Mouse (Mus musculus) embryonic facial prominence, embryonic 11.5 days (tissue): Measurements from ENCODE around the gene Plekhg5. TPM values are rescaled to one million over a fixed set of nuclear protein-coding genes. Genes with fewer than 3 reads are reported as not detected.

Experiments
- ATAC-seq: fragments of 200-750 bp; cut with Nextera tagmentation; replicated peaks from 2 replicates; pipeline ENCODE4 v1.8.0; 2017; ENCODE audit warnings: low read depth; ENCODE audit not compliant: insufficient number of reproducible peaks, low FRiP score, low TSS enrichment
- DNase-seq: peaks from one replicate; pipeline ENCODE4 v3.0.0-alpha.2; 2015; ENCODE audit warnings: low spot score
- H3K27ac ChIP-seq: fragments of 300-500 bp; sonication (generic); replicated peaks from 2 replicates; pipeline ENCODE4 v1.5.1; 2014; ENCODE audit warnings: mild to moderate bottlenecking, low read depth, low read length, control low read depth
- H3K27me3 ChIP-seq: fragments of 300-500 bp; sonication (generic); 2 replicates; pipeline ENCODE4 v1.6.1; 2014; ENCODE audit warnings: mild to moderate bottlenecking, low read length, moderate library complexity, mixed read lengths; ENCODE audit not compliant: control insufficient read depth, insufficient read depth
- H3K36me3 ChIP-seq: fragments of 300-500 bp; sonication (generic); replicated peaks from 2 replicates; pipeline ENCODE4 v1.6.1; 2014; ENCODE audit warnings: low read depth, mild to moderate bottlenecking, low read length, moderate library complexity, mixed read lengths; ENCODE audit not compliant: control insufficient read depth, insufficient read depth
- H3K4me1 ChIP-seq: fragments of 300-500 bp; sonication (generic); 2 replicates; pipeline ENCODE4 v1.6.1; 2014; ENCODE audit warnings: low read length, mixed read lengths; ENCODE audit not compliant: control insufficient read depth, insufficient read depth
- H3K4me2 ChIP-seq: fragments of 300-500 bp; sonication (generic); 2 replicates; pipeline ENCODE4 v1.6.1; 2014; ENCODE audit warnings: low read depth, mild to moderate bottlenecking, control low read depth, low read length, moderate library complexity
- H3K4me3 ChIP-seq: fragments of 300-500 bp; sonication (generic); 2 replicates; pipeline ENCODE4 v1.5.1; 2014; ENCODE audit warnings: low read depth, low read length, control low read depth
- H3K9ac ChIP-seq: fragments of 300-500 bp; sonication (generic); replicated peaks from 2 replicates; pipeline ENCODE4 v1.6.1; 2014; ENCODE audit warnings: mild to moderate bottlenecking, control low read depth, low read length
- H3K9me3 ChIP-seq: fragments of 300-500 bp; sonication (generic); replicated peaks from 2 replicates; pipeline ENCODE4 v1.6.1; 2016; ENCODE audit warnings: mild to moderate bottlenecking, low read length, inconsistent platforms, mixed read lengths; ENCODE audit not compliant: control insufficient read depth
- WGBS: fragments of 180-500 bp; shearing (Covaris S2); extraction: QIAGEN DNeasy Blood & Tissue Kit; methylation state at CpG from one replicate; pipeline ENCODE4 v1.1.7; 2014; 5-methylcytosine and 5-hydroxymethylcytosine counted together
- polyA plus RNA-seq: library from polyadenylated mRNA; unstranded; fragments of >200 nt; fragmentation: Nextera tagmentation; extraction: Ambion mirVana; gene quantifications from 2 replicates; pipeline ENCODE4 v1.2.1, GENCODE M21; 2014

The Plekhg5 gene
- polyA plus RNA-seq, 1 experiment from 2014 or later = 5.3 TPM

DNA sequence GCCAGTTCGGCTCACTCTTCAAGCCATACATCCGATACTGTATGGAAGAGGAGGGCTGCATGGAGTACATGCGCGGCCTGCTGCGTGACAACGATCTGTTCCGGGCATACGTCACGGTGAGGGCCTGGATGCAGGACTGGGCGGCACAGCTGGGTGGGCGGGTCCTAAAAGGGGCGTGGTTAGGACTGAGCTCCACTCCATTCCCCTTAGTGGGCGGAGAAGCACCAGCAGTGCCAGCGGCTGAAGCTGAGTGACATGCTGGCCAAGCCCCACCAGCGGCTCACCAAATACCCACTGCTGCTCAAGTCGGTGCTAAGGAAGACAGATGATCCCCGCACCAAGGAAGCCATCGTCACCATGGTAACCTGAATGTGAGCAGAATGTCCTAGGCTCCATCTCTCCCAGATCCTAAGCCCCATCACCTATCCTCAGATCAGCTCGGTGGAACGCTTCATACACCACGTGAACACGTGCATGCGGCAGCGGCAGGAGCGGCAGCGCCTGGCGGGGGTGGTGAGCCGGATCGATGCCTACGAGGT is 35.7 kb downstream of the Plekhg5 start:
- Histone ChIP-seq H3K4me1 (peaks cover 8% of the 10 kb centered on the region), H3K27ac (peak overlapping the region; percentile 31; the same call in 1 of the 2 replicates), H3K27me3 (no peaks in the 10 kb centered on the region), H3K4me3 (peak overlapping the region; percentile 26), H3K36me3 (no peaks in the 10 kb centered on the region), H3K9ac (peak overlapping the region; percentile 15; the same call in 1 of the 2 replicates), H3K4me2 (peak overlapping the region; percentile 85), H3K9me3 (no peaks in the 10 kb centered on the region)
- peak; percentile 94 for ATAC-seq
- 5% methylated on average over 30 of the region's 30 CpGs for WGBS
- peak; percentile 92 for DNase-seq

DNA sequence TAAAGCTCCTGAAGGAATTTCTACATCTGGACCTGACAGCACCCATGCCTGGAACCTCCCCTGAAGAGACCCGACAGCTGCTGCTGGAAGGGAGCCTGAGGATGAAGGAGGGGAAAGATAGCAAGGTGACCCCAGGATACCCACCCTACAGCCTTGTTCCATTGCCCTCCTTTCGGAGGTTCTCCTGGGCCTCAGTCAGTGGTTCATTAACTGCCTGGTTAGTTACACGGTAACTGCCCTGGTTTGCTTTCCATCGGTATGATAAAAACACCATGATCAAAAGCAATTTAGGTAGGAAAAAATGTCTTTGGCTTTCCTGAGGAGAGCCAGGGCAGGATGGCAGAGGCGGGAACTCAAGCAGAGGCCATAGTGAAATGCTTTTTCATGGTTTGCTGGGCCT is 36.4 kb downstream of the Plekhg5 start:
- DNase-seq (no peak), ATAC-seq (no peak)
- Histone ChIP-seq H3K9me3 (no peaks in the 10 kb centered on the region), H3K9ac (no peak overlapping the region), H3K36me3 (no peaks in the 10 kb centered on the region), H3K27ac (0 out of 2 replicates have a peak overlapping the region, but pooled peaks have one; percentile 20), H3K4me1 (peaks cover 8% of the 10 kb centered on the region), H3K4me2 (peak overlapping the region; percentile 85), H3K27me3 (no peaks in the 10 kb centered on the region), H3K4me3 (no peak overlapping the region)
- WGBS = 87% methylated on average over 5 of the region's 5 CpGs

DNA sequence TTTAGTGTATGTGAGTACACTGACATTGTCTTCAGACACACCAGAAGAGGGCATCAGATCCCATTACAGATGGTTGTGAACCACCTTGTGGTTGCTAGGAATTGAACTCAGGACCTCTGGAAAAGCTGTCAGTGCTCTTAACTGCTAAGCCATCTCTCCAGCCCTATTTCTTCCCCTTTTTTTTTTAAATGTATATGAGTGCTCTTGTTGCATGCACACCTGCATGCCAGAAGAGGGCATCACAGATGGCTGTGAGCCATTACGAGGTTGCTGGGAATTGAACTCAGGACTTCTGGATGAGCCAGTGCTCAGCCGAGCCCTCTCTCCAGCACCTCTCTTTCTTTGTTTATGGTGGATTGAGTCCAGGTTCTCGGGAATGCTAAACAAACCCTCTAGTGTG is 37.2 kb downstream of the Plekhg5 start:
- Histone ChIP-seq H3K36me3 (0 out of 2 replicates have a peak, but pooled peaks cover 3% of the 10 kb centered on the region), H3K4me1 (peaks cover 8% of the 10 kb centered on the region), H3K4me3 (no peak overlapping the region), H3K9ac (no peak overlapping the region), H3K27ac (no peak overlapping the region), H3K4me2 (no peak overlapping the region), H3K9me3 (no peaks in the 10 kb centered on the region), H3K27me3 (no peaks in the 10 kb centered on the region)
- ATAC-seq = no peak
- no peak for DNase-seq
- 85% methylated on average over 3 of the region's 3 CpGs for WGBS

DNA sequence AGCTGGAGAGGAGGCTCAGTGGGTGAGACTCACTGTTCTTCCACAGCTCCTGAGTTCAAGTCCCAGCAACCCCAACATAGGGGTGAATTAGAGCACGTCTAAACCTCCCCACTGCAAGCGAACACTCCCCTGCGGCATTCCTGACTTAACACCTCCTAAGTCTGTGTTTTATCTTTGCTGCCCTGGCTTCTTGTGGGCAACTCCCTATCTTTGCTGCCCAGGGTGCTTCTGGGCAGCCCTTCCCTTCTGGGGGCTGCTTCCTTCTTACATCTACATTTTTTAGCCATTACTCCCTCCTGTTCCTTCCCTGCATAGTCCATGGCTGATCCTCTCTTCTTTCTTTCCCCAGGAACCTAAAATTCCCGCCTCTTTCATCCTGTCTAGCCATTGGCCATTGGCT is 38.4 kb downstream of the Plekhg5 start:
- Histone ChIP-seq H3K27ac (no peak overlapping the region), H3K9me3 (no peaks in the 10 kb centered on the region), H3K4me2 (no peak overlapping the region), H3K36me3 (0 out of 2 replicates have a peak, but pooled peaks cover 3% of the 10 kb centered on the region), H3K27me3 (peaks cover 4% of the 10 kb centered on the region), H3K4me1 (peaks cover 8% of the 10 kb centered on the region), H3K9ac (no peak overlapping the region), H3K4me3 (no peak overlapping the region)
- WGBS = 88% methylated on average over 4 of the region's 4 CpGs
- ATAC-seq (no peak), DNase-seq (no peak)

DNA sequence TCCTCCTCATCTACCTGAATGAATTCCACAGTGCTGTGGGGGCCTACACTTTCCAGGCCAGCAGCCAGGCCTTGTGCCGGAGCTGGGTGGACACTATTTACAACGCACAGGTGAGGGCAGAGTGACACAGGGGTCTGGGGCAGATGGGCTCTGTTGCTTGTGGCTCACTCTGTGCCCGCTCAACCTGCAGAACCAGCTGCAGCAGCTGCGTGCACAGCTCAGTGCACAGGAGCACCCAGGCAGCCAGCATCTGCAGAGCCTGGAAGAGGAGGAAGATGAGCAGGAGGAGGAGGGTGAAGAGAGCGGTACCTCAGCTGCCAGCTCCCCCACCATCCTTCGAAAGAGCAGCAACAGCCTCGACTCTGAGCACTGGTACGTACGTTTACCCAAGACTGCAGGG is 40.0 kb downstream of the Plekhg5 start:
- no peak for DNase-seq
- no peak overlapping the region for H3K9ac ChIP-seq
- H3K36me3 ChIP-seq = 0 out of 2 replicates have a peak, but pooled peaks cover 3% of the 10 kb centered on the region
- peaks cover 18% of the 10 kb centered on the region for H3K27me3 ChIP-seq
- peaks cover 9% of the 10 kb centered on the region for H3K4me1 ChIP-seq
- no peak for ATAC-seq
- no peak overlapping the region for H3K27ac ChIP-seq
- H3K4me2 ChIP-seq = no peak overlapping the region
- 81% methylated on average over 9 of the region's 9 CpGs for WGBS
- no peaks in the 10 kb centered on the region for H3K9me3 ChIP-seq
- H3K4me3 ChIP-seq = no peak overlapping the region

DNA sequence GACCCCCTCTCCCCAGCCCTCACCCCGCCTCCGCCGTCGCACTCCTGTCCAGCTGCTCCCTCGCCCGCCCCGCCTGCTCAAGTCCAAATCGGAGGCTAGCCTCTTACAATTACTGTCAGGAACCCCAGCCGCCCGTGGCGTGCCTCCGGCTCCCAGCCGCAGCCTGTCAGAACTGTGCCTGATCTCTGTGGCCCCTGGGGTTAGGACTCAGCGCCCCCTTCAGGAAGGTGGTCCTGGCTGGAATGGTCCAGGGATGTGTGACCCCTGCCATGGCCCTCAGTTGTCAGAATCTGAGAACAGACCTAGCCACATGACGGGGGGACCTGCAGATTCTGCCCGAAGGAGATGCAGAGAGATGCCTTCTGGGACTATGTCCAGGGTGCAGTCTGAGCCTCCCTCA is 41.8 kb downstream of the Plekhg5 start:
- no peak overlapping the region for H3K4me3 ChIP-seq
- H3K9me3 ChIP-seq = no peaks in the 10 kb centered on the region
- peaks cover 35% of the 10 kb centered on the region for H3K27me3 ChIP-seq
- ATAC-seq = no peak
- no peak for DNase-seq
- 54% methylated on average over 16 of the region's 16 CpGs for WGBS
- no peak overlapping the region for H3K9ac ChIP-seq
- H3K4me2 ChIP-seq = no peak overlapping the region
- peaks cover 3% of the 10 kb centered on the region for H3K4me1 ChIP-seq
- H3K36me3 ChIP-seq = 0 out of 2 replicates have a peak, but pooled peaks cover 3% of the 10 kb centered on the region
- no peak overlapping the region for H3K27ac ChIP-seq

DNA sequence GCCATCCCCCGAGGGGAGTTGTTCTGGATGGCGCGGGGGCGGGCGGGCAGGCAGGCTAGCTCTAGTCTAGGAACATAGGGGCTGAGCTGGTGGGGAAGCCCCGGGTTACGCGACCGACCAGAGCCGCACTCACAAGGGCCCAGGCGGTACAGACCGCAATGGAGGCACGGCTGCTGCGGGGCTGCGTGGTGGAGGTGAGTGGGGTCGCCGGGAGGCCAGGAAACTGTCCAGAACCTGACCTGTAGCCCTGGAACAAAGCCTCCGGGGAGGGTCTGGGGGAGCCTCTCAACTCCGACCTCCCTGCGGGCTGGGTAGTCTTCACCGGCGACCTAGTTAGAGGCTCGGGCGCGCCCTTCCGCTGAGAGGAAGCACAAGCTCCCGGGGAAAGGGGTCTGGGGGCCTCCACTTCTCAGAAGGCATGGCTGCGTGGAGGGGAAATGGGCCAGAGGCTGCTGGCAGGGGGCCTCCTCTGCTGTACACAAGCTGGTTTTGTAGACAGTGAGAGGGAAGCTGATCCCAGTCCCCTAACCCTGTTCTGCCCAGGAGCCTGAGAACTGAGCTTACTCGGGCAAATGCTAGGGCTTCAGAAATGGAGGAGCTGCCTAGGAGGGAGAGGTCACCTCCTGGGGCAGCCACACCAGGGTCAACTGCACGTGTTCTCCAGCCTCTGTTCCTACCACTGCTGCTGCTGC is 43.8 kb downstream of the Plekhg5 start, which contains the start of gene Tnfrsf25:
Gene Tnfrsf25, plus strand, starts transcription at position 14 of the 692 bp plus-strand sequence.
- Histone ChIP-seq H3K9ac (peak within 1 kb of the TSS; percentile 44), H3K27ac (no peak within 1 kb of the TSS), H3K27me3 (peaks cover 54% of the 10 kb centered on the region), H3K9me3 (no peaks in the 10 kb centered on the region), H3K4me2 (peak within 1 kb of the TSS; percentile 36), H3K4me1 (peaks cover 12% of the 10 kb centered on the region), H3K4me3 (peak within 1 kb of the TSS; percentile 10; the same call in 1 of the 2 replicates), H3K36me3 (0 out of 2 replicates have a peak, but pooled peaks cover 3% of the 10 kb centered on the region)
- ATAC-seq = no peak
- no peak for DNase-seq
- 2% methylated on average over 30 of the region's 30 CpGs for WGBS

DNA sequence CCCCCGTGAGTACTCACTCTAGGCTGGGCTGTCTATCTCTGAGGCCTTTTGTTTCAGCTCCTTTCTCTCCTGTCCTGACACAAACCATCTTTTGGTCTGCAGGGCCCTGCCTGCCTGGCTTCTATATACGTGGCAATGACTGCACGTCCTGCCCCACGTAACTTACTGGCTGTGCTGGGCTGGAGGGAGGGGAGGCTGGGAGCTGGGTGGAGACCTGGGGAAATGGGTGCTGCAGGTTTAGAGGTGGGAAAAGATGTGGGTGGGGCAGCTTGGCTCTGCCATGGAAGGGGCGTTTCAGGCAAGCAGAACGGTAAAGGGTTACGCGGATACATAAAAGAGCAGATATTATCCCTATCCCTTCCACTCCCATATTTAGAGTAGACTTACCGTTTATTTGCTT is 45.2 kb downstream of the Plekhg5 start:
- DNase-seq (no peak), ATAC-seq (no peak)
- Histone ChIP-seq H3K4me3 (no peak overlapping the region), H3K4me1 (peaks cover 12% of the 10 kb centered on the region), H3K27ac (no peak overlapping the region), H3K9ac (no peak overlapping the region), H3K36me3 (0 out of 2 replicates have a peak, but pooled peaks cover 3% of the 10 kb centered on the region), H3K9me3 (no peaks in the 10 kb centered on the region), H3K4me2 (no peak overlapping the region), H3K27me3 (peaks cover 69% of the 10 kb centered on the region)
- 67% methylated on average over 9 of the region's 9 CpGs for WGBS
